Mouse (Mus musculus) testis, adult 2 months (tissue): ENCODE measurements around the gene Hps4.

ENCODE experiments used
- CTCF ChIP-seq: fragments of 200-500 bp; IDR thresholded peaks from 2 replicates; pipeline ENCODE4 v1.5.1; 2012; ENCODE audit warnings: low read depth, mild to moderate bottlenecking, inconsistent platforms, low read length, moderate library complexity; ENCODE audit not compliant: control insufficient read depth, insufficient read depth, insufficient replicate concordance
- POLR2A ChIP-seq: fragments of 200-500 bp; IDR thresholded peaks from 2 replicates; pipeline ENCODE4 v1.6.1; 2012; ENCODE audit warnings: low read depth, mild to moderate bottlenecking, inconsistent platforms, low read length, moderate library complexity; ENCODE audit not compliant: control insufficient read depth

DNA sequence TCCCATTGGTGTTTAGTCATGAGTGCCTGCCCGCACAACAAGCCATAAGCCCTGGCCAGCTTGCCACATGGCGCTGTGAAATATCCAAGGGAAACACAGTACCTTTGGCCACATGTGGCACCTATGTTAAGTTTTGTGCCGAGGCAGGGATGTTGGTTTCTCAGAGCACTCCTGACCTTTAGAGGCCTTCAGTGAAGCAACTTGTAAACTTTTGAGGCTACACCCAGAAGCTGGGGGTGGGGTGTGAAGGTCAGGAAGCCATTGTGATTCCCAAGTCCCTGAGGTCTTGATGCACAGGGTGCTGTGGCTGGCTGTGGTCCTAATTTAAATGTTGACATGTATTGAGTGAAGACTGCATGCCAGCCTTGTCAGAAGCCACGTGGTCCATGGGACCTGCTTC is 43.5 kb upstream of the Hps4 start:
- TF ChIP-seq POLR2A, result no peak
- no peak for TF ChIP-seq CTCF
